In the genomic region with DNA sequence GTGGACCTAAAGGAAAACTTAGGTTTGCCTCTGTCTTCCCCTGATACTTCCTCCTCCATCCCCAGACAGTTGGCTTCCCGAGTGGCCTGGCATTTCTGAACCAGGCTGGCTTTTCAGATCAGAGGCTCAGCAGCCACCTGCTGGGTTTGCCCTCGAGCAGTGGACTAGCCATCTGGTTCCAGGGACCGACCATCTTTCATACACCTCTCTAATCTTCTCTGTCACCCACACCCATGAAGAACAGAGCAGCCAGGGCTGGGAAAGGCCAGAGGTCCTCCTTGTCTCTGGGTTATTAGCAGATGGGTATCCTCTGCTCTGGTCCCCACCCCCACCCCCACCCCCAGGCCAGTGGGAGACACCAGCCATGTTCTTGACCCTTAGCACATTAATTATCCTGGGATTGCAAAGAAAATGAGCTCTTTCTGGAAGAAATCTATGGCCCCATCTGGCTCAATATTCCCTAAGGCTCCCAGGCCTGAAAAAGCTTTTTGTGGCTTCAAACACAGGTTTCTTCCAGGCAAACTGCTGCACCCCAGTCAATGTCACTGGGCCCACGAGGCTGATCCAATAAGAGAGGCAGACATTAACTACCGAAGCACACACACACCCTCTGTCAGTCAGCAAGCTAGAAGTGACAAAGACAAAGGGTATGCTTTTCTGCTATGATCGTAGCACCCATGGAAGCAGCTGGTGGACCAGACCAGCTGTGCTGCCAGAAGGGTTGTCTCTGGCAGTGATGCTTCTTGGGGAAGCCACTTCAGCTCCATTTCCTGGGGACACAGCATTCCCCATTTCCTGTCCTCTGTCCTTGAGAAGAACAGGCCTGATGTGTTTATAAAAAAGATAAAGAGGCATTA, we compare ENCODE assay signal across 8 mouse cellular contexts. TPM values are rescaled to one million over a fixed set of nuclear protein-coding genes. Genes with fewer than 3 reads are reported as not detected.
DNase-seq lines count a peak whose midpoint lies in the region; ATAC-seq and TF ChIP-seq lines count a peak whose summit lies in the region.

No protein-coding gene starts in this region.

- peak overlapping the region; percentile 20; the same call in 1 of the 2 replicates for H3K27ac ChIP-seq in lung, postnatal 0 days (ENCODE audit: low read length)
- H3K27ac ChIP-seq in embryonic facial prominence, embryonic 12.5 days: peak overlapping the region; percentile 68
- H3K27ac ChIP-seq in limb, embryonic 10.5 days: peak overlapping the region; percentile 53; the same call in 1 of the 2 replicates

- ATAC-seq in lung, postnatal 0 days: peak; percentile 47
- peak; percentile 28; the same call in 1 of the 2 replicates for ATAC-seq in embryonic facial prominence, embryonic 12.5 days (ENCODE audit: insufficient number of reproducible peaks, insufficient read depth, low FRiP score, low TSS enrichment)

- 27% methylated on average over 6 of the region's 6 CpGs for WGBS in lung, postnatal 0 days
- 48% methylated on average over 6 of the region's 6 CpGs for WGBS in lung, adult 2 months
- WGBS in embryonic facial prominence, embryonic 12.5 days: 18% methylated on average over 6 of the region's 6 CpGs
- WGBS in limb, embryonic 10.5 days: 22% methylated on average over 6 of the region's 6 CpGs

- no peak overlapping the region for H3K9ac ChIP-seq in lung, postnatal 0 days (replicated peaks; ENCODE audit: low read depth)
- no peak overlapping the region for H3K9ac ChIP-seq in embryonic facial prominence, embryonic 12.5 days

- TF ChIP-seq EP300 in lung, postnatal 0 days (IDR thresholded peaks at IDR 0.05): peak; percentile 53; the same call in 1 of the 2 replicates

- no peak for TF ChIP-seq POLR2A in lung, adult 2 months (IDR thresholded peaks at IDR 0.05; ENCODE audit: borderline replicate concordance, extremely low read depth, low read depth, low read length)

- no peaks in the 10 kb centered on the region for H3K9me3 ChIP-seq in lung, postnatal 0 days (ENCODE audit: low read length)
- H3K9me3 ChIP-seq in embryonic facial prominence, embryonic 12.5 days: no peaks in the 10 kb centered on the region
- no peaks in the 10 kb centered on the region for H3K9me3 ChIP-seq in limb, embryonic 10.5 days (replicated peaks)

- no peaks in the 10 kb centered on the region for H3K27me3 ChIP-seq in lung, postnatal 0 days (replicated peaks; ENCODE audit: insufficient read depth, low read length)
- no peaks in the 10 kb centered on the region for H3K27me3 ChIP-seq in embryonic facial prominence, embryonic 12.5 days
- H3K27me3 ChIP-seq in limb, embryonic 10.5 days (ENCODE audit: low read depth, poor library complexity, severe bottlenecking): no peaks in the 10 kb centered on the region

- TF ChIP-seq CTCF in lung, postnatal 0 days (IDR thresholded peaks at IDR 0.05): no peak
- no peak for TF ChIP-seq CTCF in lung, adult 2 months (IDR thresholded peaks at IDR 0.05; ENCODE audit: insufficient read depth, low read length)

- peak; percentile 52 for DNase-seq in lung, postnatal 0 days (ENCODE audit: low spot score)
- DNase-seq in lung, adult 2 months: no peak
- DNase-seq in limb, embryonic 10.5 days (ENCODE audit: low spot score): no peak
- DNase-seq in retina, embryonic 14.5 days (ENCODE audit: low spot score): peak; percentile 64
- no peak for DNase-seq in kidney, postnatal 14 days
- no peak for DNase-seq in layer of hippocampus, postnatal 36 days
- no peak for DNase-seq in layer of hippocampus, adult 9-10 months (ENCODE audit: low spot score)

- no peak overlapping the region for H3K4me3 ChIP-seq in lung, postnatal 0 days (ENCODE audit: low read depth, low read length)
- H3K4me3 ChIP-seq in lung, adult 2 months (replicated peaks; ENCODE audit: extremely low read depth, low read depth, low read length): no peak overlapping the region
- no peak overlapping the region for H3K4me3 ChIP-seq in embryonic facial prominence, embryonic 12.5 days
- no peak overlapping the region for H3K4me3 ChIP-seq in limb, embryonic 10.5 days

- no peaks in the 10 kb centered on the region for H3K4me1 ChIP-seq in lung, postnatal 0 days (ENCODE audit: insufficient read depth, low read depth, low read length)
- peaks cover 13% of the 10 kb centered on the region for H3K4me1 ChIP-seq in lung, adult 2 months (ENCODE audit: control insufficient read depth, insufficient read depth, low read length)
- peaks cover 18% of the 10 kb centered on the region for H3K4me1 ChIP-seq in embryonic facial prominence, embryonic 12.5 days
- peaks cover 37% of the 10 kb centered on the region for H3K4me1 ChIP-seq in limb, embryonic 10.5 days

- H3K4me2 ChIP-seq in lung, postnatal 0 days (replicated peaks; ENCODE audit: low read depth, low read length): no peak overlapping the region
- H3K4me2 ChIP-seq in embryonic facial prominence, embryonic 12.5 days (replicated peaks): no peak overlapping the region

- no peaks in the 10 kb centered on the region for H3K36me3 ChIP-seq in lung, postnatal 0 days (ENCODE audit: insufficient read depth, low read length)
- H3K36me3 ChIP-seq in embryonic facial prominence, embryonic 12.5 days: no peaks in the 10 kb centered on the region
- no peaks in the 10 kb centered on the region for H3K36me3 ChIP-seq in limb, embryonic 10.5 days

RNA-seq across cellular contexts. Expression of a gene that starts 13.0 kb away (rescaled TPM):
- polyA plus RNA-seq in lung, postnatal 0 days (2015; fragmentation: Nextera tagmentation; extraction: Ambion mirVana): 102 and 115 TPM in 2 replicates
- polyA plus RNA-seq in lung, adult 2 months (2012; rRNA removed): 86.7 and 104 TPM in 2 replicates
- polyA plus RNA-seq in embryonic facial prominence, embryonic 12.5 days (2016; fragmentation: Nextera tagmentation; extraction: Ambion mirVana): 123 and 127 TPM in 2 replicates
- polyA plus RNA-seq in limb, embryonic 10.5 days (2016; fragmentation: Nextera tagmentation; extraction: Ambion mirVana): 129 and 139 TPM in 2 replicates
- total RNA-seq in layer of hippocampus, postnatal 36 days (2021): 10 to 100 TPM; 86.9 to 99.4 TPM

Comparison
In these comparisons a context has a peak if more than half of its experiments do, and no peak if none do; other contexts are left out.
1. DNase-seq: peak in lung, postnatal 0 days (single experiment) and retina, embryonic 14.5 days (single experiment); none in lung, adult 2 months (single experiment), limb, embryonic 10.5 days (single experiment), kidney, postnatal 14 days (single experiment), layer of hippocampus, postnatal 36 days (0 of 2) and layer of hippocampus, adult 9-10 months (single experiment).
2. Peak in every context shown above with its lines, with median percentiles within 50 percentile points of each other: H3K27ac ChIP-seq.